Mouse (Mus musculus): ENCODE measurements around the gene Gpc5. TPM values are rescaled to one million over a fixed set of nuclear protein-coding genes. Genes with fewer than 3 reads are reported as not detected.

Gpc5 gene
- polyA plus RNA-seq, 1 experiment from 2014 or later = 2.0 TPM

- H3K27me3 ChIP-seq = no peaks in the 10 kb centered on the region
- no peak overlapping the region for H3K4me3 ChIP-seq
- H3K9ac ChIP-seq = no peak overlapping the region
- 82% methylated on average over 6 of the region's 6 CpGs for WGBS
- no peaks in the 10 kb centered on the region for H3K9me3 ChIP-seq (replicated peaks)
- ATAC-seq (ENCODE audit: low FRiP score) = no peak
- no peaks in the 10 kb centered on the region for H3K4me1 ChIP-seq
- H3K27ac ChIP-seq = no peak overlapping the region
- no peaks in the 10 kb centered on the region for H3K36me3 ChIP-seq
- H3K4me2 ChIP-seq (replicated peaks) = no peak overlapping the region
Observed at GRCm38 (mm10) chr14:115270445-115270844, 178.4 kb downstream of the Gpc5 start.

GRCm38 (mm10) chr14:115282782-115283181 is 190.8 kb downstream of the Gpc5 start:
- Histone ChIP-seq H3K36me3 (no peaks in the 10 kb centered on the region), H3K9ac (no peak overlapping the region), H3K4me1 (no peaks in the 10 kb centered on the region), H3K27me3 (no peaks in the 10 kb centered on the region), H3K9me3 (replicated peaks) (no peaks in the 10 kb centered on the region), H3K4me2 (replicated peaks) (no peak overlapping the region), H3K27ac (no peak overlapping the region), H3K4me3 (no peak overlapping the region)
- no peak for ATAC-seq (ENCODE audit: low FRiP score)

GRCm38 (mm10) chr14:115324247-115324646 is 232.2 kb downstream of the Gpc5 start:
- no peak overlapping the region for H3K4me3 ChIP-seq
- no peak overlapping the region for H3K4me2 ChIP-seq (replicated peaks)
- no peaks in the 10 kb centered on the region for H3K36me3 ChIP-seq
- no peak overlapping the region for H3K9ac ChIP-seq
- H3K27me3 ChIP-seq = no peaks in the 10 kb centered on the region
- no peak overlapping the region for H3K27ac ChIP-seq
- no peak for ATAC-seq (ENCODE audit: low FRiP score)
- no peaks in the 10 kb centered on the region for H3K4me1 ChIP-seq
- H3K9me3 ChIP-seq (replicated peaks) = no peaks in the 10 kb centered on the region
- 79% methylated on average over 2 of the region's 2 CpGs for WGBS

GRCm38 (mm10) chr14:115326426-115326825 is 234.4 kb downstream of the Gpc5 start:
- Histone ChIP-seq H3K27me3 (no peaks in the 10 kb centered on the region), H3K9ac (no peak overlapping the region), H3K4me2 (replicated peaks) (no peak overlapping the region), H3K27ac (0 out of 2 replicates have a peak overlapping the region, but pooled peaks have one; percentile 25), H3K9me3 (replicated peaks) (no peaks in the 10 kb centered on the region), H3K4me3 (no peak overlapping the region), H3K36me3 (no peaks in the 10 kb centered on the region), H3K4me1 (no peaks in the 10 kb centered on the region)
- no peak for ATAC-seq (ENCODE audit: low FRiP score)
- WGBS = 52% methylated on average over 5 of the region's 5 CpGs

GRCm38 (mm10) chr14:115339084-115339483 is 247.1 kb downstream of the Gpc5 start:
- H3K4me3 ChIP-seq = no peak overlapping the region
- H3K9ac ChIP-seq = no peak overlapping the region
- no peak overlapping the region for H3K4me2 ChIP-seq (replicated peaks)
- H3K27ac ChIP-seq = no peak overlapping the region
- WGBS = 74% methylated on average over 3 of the region's 3 CpGs
- H3K9me3 ChIP-seq (replicated peaks) = no peaks in the 10 kb centered on the region
- no peaks in the 10 kb centered on the region for H3K36me3 ChIP-seq
- H3K27me3 ChIP-seq = no peaks in the 10 kb centered on the region
- no peak for ATAC-seq (ENCODE audit: low FRiP score)
- H3K4me1 ChIP-seq = no peaks in the 10 kb centered on the region

GRCm38 (mm10) chr14:115342597-115342996 is 250.6 kb downstream of the Gpc5 start:
- Histone ChIP-seq H3K4me2 (replicated peaks) (no peak overlapping the region), H3K27me3 (no peaks in the 10 kb centered on the region), H3K9ac (no peak overlapping the region), H3K27ac (no peak overlapping the region), H3K4me3 (no peak overlapping the region), H3K9me3 (replicated peaks) (no peaks in the 10 kb centered on the region), H3K36me3 (no peaks in the 10 kb centered on the region), H3K4me1 (no peaks in the 10 kb centered on the region)
- no peak for ATAC-seq (ENCODE audit: low FRiP score)
- WGBS = 90% methylated on average over 2 of the region's 2 CpGs

GRCm38 (mm10) chr14:115349448-115349847 is 257.4 kb downstream of the Gpc5 start:
- H3K4me3 ChIP-seq = no peak overlapping the region
- H3K4me2 ChIP-seq (replicated peaks) = no peak overlapping the region
- no peaks in the 10 kb centered on the region for H3K36me3 ChIP-seq
- no peak for ATAC-seq (ENCODE audit: low FRiP score)
- H3K9ac ChIP-seq = no peak overlapping the region
- H3K27me3 ChIP-seq = no peaks in the 10 kb centered on the region
- no peaks in the 10 kb centered on the region for H3K4me1 ChIP-seq
- H3K9me3 ChIP-seq (replicated peaks) = no peaks in the 10 kb centered on the region
- H3K27ac ChIP-seq = no peak overlapping the region
- WGBS = 82% methylated on average over 3 of the region's 3 CpGs

GRCm38 (mm10) chr14:115365320-115365935 is 273.4 kb downstream of the Gpc5 start:
- no peak overlapping the region for H3K27ac ChIP-seq
- WGBS = 93% methylated on average over 3 of the region's 3 CpGs
- ATAC-seq (ENCODE audit: low FRiP score) = no peak

GRCm38 (mm10) chr14:115369611-115370167 is 277.7 kb downstream of the Gpc5 start:
- H3K4me3 ChIP-seq = no peak overlapping the region
- no peak overlapping the region for H3K4me2 ChIP-seq (replicated peaks)
- no peak for ATAC-seq (ENCODE audit: low FRiP score)
- no peaks in the 10 kb centered on the region for H3K27me3 ChIP-seq
- H3K4me1 ChIP-seq = no peaks in the 10 kb centered on the region
- WGBS = 81% methylated on average over 15 of the region's 15 CpGs
- no peak overlapping the region for H3K9ac ChIP-seq
- no peaks in the 10 kb centered on the region for H3K36me3 ChIP-seq
- H3K27ac ChIP-seq = no peak overlapping the region
- H3K9me3 ChIP-seq (replicated peaks) = no peaks in the 10 kb centered on the region

More at GRCm38 (mm10) chr14:115365320-115365935, 273.4 kb downstream of the Gpc5 start:
- no peak overlapping the region for H3K4me2 ChIP-seq (replicated peaks)
- no peaks in the 10 kb centered on the region for H3K4me1 ChIP-seq
- H3K36me3 ChIP-seq = no peaks in the 10 kb centered on the region
- no peaks in the 10 kb centered on the region for H3K9me3 ChIP-seq (replicated peaks)
- no peak overlapping the region for H3K9ac ChIP-seq
- H3K27me3 ChIP-seq = no peaks in the 10 kb centered on the region
- no peak overlapping the region for H3K4me3 ChIP-seq

- 10% methylated on average over 1 of the region's 1 CpGs for WGBS
- H3K27me3 ChIP-seq = no peaks in the 10 kb centered on the region
- no peak overlapping the region for H3K27ac ChIP-seq
- H3K4me3 ChIP-seq = no peak overlapping the region
- H3K9ac ChIP-seq = no peak overlapping the region
- H3K4me2 ChIP-seq (replicated peaks) = no peak overlapping the region
- no peak for ATAC-seq (ENCODE audit: low FRiP score)
- no peaks in the 10 kb centered on the region for H3K9me3 ChIP-seq (replicated peaks)
- no peaks in the 10 kb centered on the region for H3K4me1 ChIP-seq
- no peaks in the 10 kb centered on the region for H3K36me3 ChIP-seq
Observed at GRCm38 (mm10) chr14:115371131-115371530, 279.1 kb downstream of the Gpc5 start.

GRCm38 (mm10) chr14:115391831-115392230 is 299.8 kb downstream of the Gpc5 start:
- Histone ChIP-seq H3K27me3 (no peaks in the 10 kb centered on the region), H3K27ac (no peak overlapping the region), H3K4me3 (no peak overlapping the region), H3K9ac (no peak overlapping the region), H3K4me1 (no peaks in the 10 kb centered on the region), H3K36me3 (no peaks in the 10 kb centered on the region), H3K9me3 (replicated peaks) (no peaks in the 10 kb centered on the region), H3K4me2 (replicated peaks) (no peak overlapping the region)
- ATAC-seq (ENCODE audit: low FRiP score) = no peak
- 83% methylated on average over 3 of the region's 3 CpGs for WGBS

GRCm38 (mm10) chr14:115392894-115393524 is 301.0 kb downstream of the Gpc5 start:
- H3K27me3 ChIP-seq = no peaks in the 10 kb centered on the region
- no peaks in the 10 kb centered on the region for H3K4me1 ChIP-seq
- no peak overlapping the region for H3K4me2 ChIP-seq (replicated peaks)
- WGBS = 51% methylated on average over 14 of the region's 14 CpGs
- no peak overlapping the region for H3K4me3 ChIP-seq
- ATAC-seq (ENCODE audit: low FRiP score) = peak; percentile 58
- no peaks in the 10 kb centered on the region for H3K9me3 ChIP-seq (replicated peaks)
- no peaks in the 10 kb centered on the region for H3K36me3 ChIP-seq
- H3K27ac ChIP-seq = no peak overlapping the region
- no peak overlapping the region for H3K9ac ChIP-seq

- H3K9ac ChIP-seq = no peak overlapping the region
- H3K4me2 ChIP-seq (replicated peaks) = no peak overlapping the region
- no peaks in the 10 kb centered on the region for H3K36me3 ChIP-seq
- H3K4me1 ChIP-seq = no peaks in the 10 kb centered on the region
- H3K27ac ChIP-seq = no peak overlapping the region
- no peaks in the 10 kb centered on the region for H3K27me3 ChIP-seq
- peak; percentile 85 for ATAC-seq (ENCODE audit: low FRiP score)
- 41% methylated on average over 5 of the region's 5 CpGs for WGBS
- H3K9me3 ChIP-seq (replicated peaks) = no peaks in the 10 kb centered on the region
- H3K4me3 ChIP-seq = no peak overlapping the region
Observed at GRCm38 (mm10) chr14:115406596-115406995, 314.6 kb downstream of the Gpc5 start.

Measured in hindbrain, embryonic 12.5 days (tissue).